Mouse (Mus musculus) olfactory bulb, adult 2 months (tissue): ENCODE results near the gene Exd1.

Experiments
- CTCF ChIP-seq: fragments of 200-500 bp; IDR thresholded peaks from 2 replicates; pipeline ENCODE4 v1.5.1; 2012; ENCODE audit warnings: low read depth, mild to moderate bottlenecking, low read length, moderate library complexity; ENCODE audit not compliant: insufficient read depth
- POLR2A ChIP-seq: fragments of 200-500 bp; IDR thresholded peaks from 2 replicates; pipeline ENCODE4 v1.6.1; 2012; ENCODE audit warnings: mild to moderate bottlenecking, low read depth, low read length, moderate library complexity; ENCODE audit not compliant: insufficient read depth

DNA sequence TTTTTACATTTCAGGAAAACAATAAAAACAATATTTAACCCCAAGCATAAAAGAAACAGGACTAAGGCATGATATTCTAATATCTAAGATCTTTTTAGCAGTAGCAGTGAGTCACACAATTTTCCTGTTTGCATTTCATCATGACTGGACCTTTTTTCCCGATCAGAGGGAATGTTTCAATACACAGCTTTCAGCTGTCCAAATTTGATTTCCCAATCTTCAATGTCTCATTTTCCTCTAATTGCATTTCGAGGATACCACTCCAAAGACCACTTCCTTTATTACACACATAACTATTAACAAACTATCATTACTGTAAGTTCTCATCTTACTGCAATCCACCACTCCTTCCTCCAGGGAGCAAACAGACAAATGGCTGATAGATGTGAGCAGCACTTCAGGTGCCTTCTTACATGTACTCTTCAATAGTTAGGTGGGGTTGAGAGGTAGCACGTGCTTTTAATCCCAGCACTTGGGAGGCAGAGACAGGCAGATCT, 33.4 kb downstream of the Exd1 start:
- TF ChIP-seq POLR2A = no peak
- no peak for TF ChIP-seq CTCF
